Mouse (Mus musculus) stomach, postnatal 0 days (tissue): Measurements from ENCODE around the gene Med19. TPM values are rescaled to one million over a fixed set of nuclear protein-coding genes. Genes with fewer than 3 reads are reported as not detected.
A peak's percentile ranks its signal among the peaks of the same experiment; 100 is the strongest.
"Not testable (repeated sequence)": the region's sequence is repeated elsewhere in the genome, so short reads cannot be mapped to it uniquely, and the experiment has no call there.

Source experiments
- ATAC-seq: fragments of 200-750 bp; cut with Nextera tagmentation; 2 replicates; pipeline ENCODE4 v1.8.0; 2017; ENCODE audit not compliant: low FRiP score, low TSS enrichment
- DNase-seq: peaks from one replicate; pipeline ENCODE4 v3.0.0-alpha.2; 2016; ENCODE audit warnings: low spot score
- H3K27ac ChIP-seq: fragments of 300-500 bp; sonication (generic); replicated peaks from 2 replicates; pipeline ENCODE4 v1.5.1; 2014; ENCODE audit warnings: mild to moderate bottlenecking, control low read depth
- H3K27me3 ChIP-seq: fragments of 300-500 bp; sonication (generic); 2 replicates; pipeline ENCODE4 v1.6.1; 2014; ENCODE audit warnings: low read length; ENCODE audit not compliant: control insufficient read depth, insufficient read depth
- H3K36me3 ChIP-seq: fragments of 300-500 bp; sonication (generic); 2 replicates; pipeline ENCODE4 v1.6.1; 2014; ENCODE audit warnings: low read length, mixed read lengths; ENCODE audit not compliant: control insufficient read depth, insufficient read depth
- H3K4me1 ChIP-seq: fragments of 300-500 bp; sonication (generic); replicated peaks from 2 replicates; pipeline ENCODE4 v1.6.1; 2014; ENCODE audit warnings: antibody characterized with exemption; ENCODE audit not compliant: control insufficient read depth, insufficient read depth
- H3K4me2 ChIP-seq: fragments of 300-500 bp; sonication (generic); replicated peaks from 2 replicates; pipeline ENCODE4 v1.6.1; 2014; ENCODE audit warnings: low read depth, mild to moderate bottlenecking, control low read depth, moderate library complexity
- H3K4me3 ChIP-seq: fragments of 300-500 bp; sonication (generic); 2 replicates; pipeline ENCODE4 v1.5.1; 2014; ENCODE audit warnings: low read depth, low read length, control low read depth
- H3K9ac ChIP-seq: fragments of 300-500 bp; sonication (generic); 2 replicates; pipeline ENCODE4 v1.6.1; 2014; ENCODE audit warnings: mild to moderate bottlenecking, low read length, control low read depth, mixed read lengths
- H3K9me3 ChIP-seq: fragments of 300-500 bp; sonication (generic); 2 replicates; pipeline ENCODE4 v1.6.1; 2016; ENCODE audit warnings: low read length; ENCODE audit not compliant: control insufficient read depth
- CTCF ChIP-seq: IDR thresholded peaks from 2 replicates; pipeline ENCODE4 v1.5.1; 2016; ENCODE audit warnings: antibody characterized with exemption, low read depth, mild to moderate bottlenecking, moderate library complexity
- EP300 ChIP-seq: optimal IDR thresholded peaks from 2 replicates; pipeline ENCODE3; 2016; ENCODE audit warnings: antibody characterized with exemption
- WGBS: fragments of 180-500 bp; shearing (Covaris S2); extraction: QIAGEN DNeasy Blood & Tissue Kit; methylation state at CpG from one replicate; pipeline ENCODE4 v1.1.7; 2014; 5-methylcytosine and 5-hydroxymethylcytosine counted together
- polyA plus RNA-seq: library from polyadenylated mRNA; unstranded; fragments of >200 nt; fragmentation: Nextera tagmentation; extraction: Ambion mirVana; gene quantifications from 2 replicates; pipeline ENCODE4 v1.2.1, GENCODE M21; 2015

Med19 gene
- polyA plus RNA-seq, 1 experiment from 2014 or later: 18.2 TPM

DNA sequence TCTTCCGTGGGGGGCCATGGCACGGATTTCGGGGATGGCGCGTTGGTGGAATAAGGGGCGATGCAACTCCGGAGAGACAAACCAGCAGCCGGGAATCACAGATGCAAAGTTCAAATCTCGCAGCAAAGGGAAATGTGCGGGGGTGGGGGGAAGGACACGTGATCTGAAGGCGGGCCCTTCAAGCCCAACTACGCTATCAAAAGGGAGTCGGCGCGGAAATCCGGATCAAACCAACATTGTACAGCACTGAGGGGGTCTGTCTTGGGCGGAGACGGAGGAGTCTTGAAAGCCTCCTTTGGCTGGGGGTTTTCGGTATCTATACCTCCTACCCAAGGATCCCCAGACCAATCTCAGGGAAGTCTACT is 7.7 kb upstream of the Med19 start, which contains the start of gene Selenoh:
Gene Selenoh (minus strand): TSS at position 202 of the 365 bp plus-strand sequence.
- 0% methylated on average over 20 of the region's 20 CpGs for WGBS
- peak; percentile 95 for ATAC-seq

DNA sequence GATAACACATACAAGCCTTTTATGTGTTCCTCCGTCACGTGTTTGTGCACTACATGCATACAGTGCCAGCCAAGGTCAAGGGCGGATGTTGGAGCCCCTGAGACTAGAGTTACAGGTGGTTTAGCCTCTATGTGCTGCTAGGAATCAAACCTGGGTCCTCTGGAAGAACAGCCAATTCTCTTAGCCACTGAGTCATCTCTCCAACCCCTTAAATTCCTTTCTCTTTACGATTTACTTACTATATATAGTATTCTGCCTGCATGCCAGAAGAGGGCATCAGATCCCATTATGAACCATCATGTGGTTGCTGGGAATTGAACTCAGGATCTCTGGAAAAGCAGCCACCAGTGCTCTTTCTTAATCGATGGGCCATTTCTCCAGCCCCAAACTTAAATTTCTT is 6.7 kb upstream of the Med19 start:
- not testable (repeated sequence) for H3K4me1 ChIP-seq, H3K4me3 ChIP-seq, DNase-seq, H3K27me3 ChIP-seq, H3K4me2 ChIP-seq, H3K9ac ChIP-seq, H3K9me3 ChIP-seq, H3K27ac ChIP-seq, ATAC-seq
- peaks cover 10% of the 10 kb centered on the region for H3K36me3 ChIP-seq
- WGBS: 63% methylated on average over 4 of the region's 5 CpGs

More for the DNA sequence above, 7.7 kb upstream of the Med19 start, which contains the start of gene Selenoh:
- no peaks in the 10 kb centered on the region for H3K9me3 ChIP-seq
- no peak for TF ChIP-seq CTCF
- peak; percentile 24 for TF ChIP-seq EP300
- peak; percentile 91 for DNase-seq
- H3K4me2 ChIP-seq: peak within 1 kb of the TSS; percentile 68
- H3K9ac ChIP-seq: peak within 1 kb of the TSS; percentile 90
- H3K4me3 ChIP-seq: peak within 1 kb of the TSS; percentile 97
- peak within 1 kb of the TSS; percentile 88 for H3K27ac ChIP-seq
- no peaks in the 10 kb centered on the region for H3K4me1 ChIP-seq
- peaks cover 10% of the 10 kb centered on the region for H3K36me3 ChIP-seq
- no peaks in the 10 kb centered on the region for H3K27me3 ChIP-seq

DNA sequence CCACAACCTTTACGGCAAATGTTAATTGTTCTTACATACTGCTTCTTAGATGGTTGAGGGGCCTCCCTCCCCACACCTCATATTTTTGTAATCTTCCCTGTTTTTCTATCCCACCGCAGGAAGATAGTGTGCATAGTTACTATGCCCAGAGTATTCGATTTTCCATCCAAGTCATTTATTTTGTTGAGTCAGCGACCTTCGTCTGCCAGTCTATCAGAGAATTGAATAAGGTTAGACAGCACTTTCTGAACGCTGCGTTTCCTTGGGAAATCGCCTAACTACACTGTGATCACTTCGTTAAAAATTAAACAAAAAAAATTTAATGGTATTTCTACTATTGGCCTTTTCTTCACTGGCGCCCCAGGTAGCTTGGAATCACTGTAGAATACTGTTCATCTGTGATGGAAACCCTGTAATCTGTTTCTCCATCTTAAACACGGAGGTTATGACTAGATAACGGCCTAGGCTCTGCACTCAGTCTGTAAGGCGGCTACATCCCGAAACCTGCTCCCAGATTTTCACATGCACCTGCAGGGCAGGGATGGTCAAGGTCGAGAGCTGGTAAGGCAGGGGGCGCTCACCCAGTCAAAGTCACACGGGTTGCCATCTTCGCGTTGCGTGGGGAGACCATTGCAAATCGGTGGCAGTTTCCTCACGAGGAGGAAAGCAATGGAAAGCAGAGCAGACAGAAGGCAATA is 783 bp upstream of the Med19 start:
- TF ChIP-seq CTCF (peak; percentile 73), EP300 (no peak)
- ATAC-seq (peak; percentile 27; the same call in 1 of the 2 replicates), DNase-seq (no peak)
- H3K27me3 ChIP-seq: no peaks in the 10 kb centered on the region
- H3K36me3 ChIP-seq: peaks cover 10% of the 10 kb centered on the region
- no peaks in the 10 kb centered on the region for H3K9me3 ChIP-seq
- H3K27ac ChIP-seq: 0 out of 2 replicates have a peak overlapping the region, but pooled peaks have one; percentile 35
- peak overlapping the region; percentile 52 for H3K4me3 ChIP-seq
- peak overlapping the region; percentile 65 for H3K9ac ChIP-seq
- H3K4me2 ChIP-seq: peak overlapping the region; percentile 67
- no peaks in the 10 kb centered on the region for H3K4me1 ChIP-seq
- WGBS: 5% methylated on average over 22 of the region's 22 CpGs

DNA sequence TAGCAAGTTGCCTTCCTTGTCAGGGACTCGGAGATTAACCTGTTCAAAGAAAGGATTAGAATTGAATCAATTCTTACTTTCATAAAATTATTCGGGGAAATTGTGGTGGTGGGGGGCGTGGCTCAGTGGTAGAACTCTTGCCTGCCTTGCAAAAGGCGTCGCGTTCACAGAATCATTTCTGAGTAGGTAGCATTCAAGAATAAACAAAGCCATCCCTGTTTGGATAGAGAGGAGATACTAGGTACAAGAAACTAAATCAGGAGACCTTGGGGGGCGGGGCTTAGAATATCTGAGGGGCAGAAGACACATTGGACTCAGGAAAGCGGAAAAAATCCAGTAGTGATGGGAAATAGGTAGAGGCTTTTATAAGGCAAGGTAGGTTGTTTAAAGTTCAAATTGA is 814 bp downstream of the Med19 start, which contains the start of gene Tmx2:
Gene Tmx2 (minus strand): TSS at position 125 of the 400 bp plus-strand sequence.
- Histone ChIP-seq H3K4me1 (no peaks in the 10 kb centered on the region), H3K9me3 (no peaks in the 10 kb centered on the region), H3K27ac (peak within 1 kb of the TSS; percentile 88), H3K36me3 (peaks cover 8% of the 10 kb centered on the region), H3K27me3 (no peaks in the 10 kb centered on the region), H3K9ac (peak within 1 kb of the TSS; percentile 85), H3K4me3 (peak within 1 kb of the TSS; percentile 90), H3K4me2 (peak within 1 kb of the TSS; percentile 92)
- DNase-seq: no peak
- ATAC-seq: no peak
- 12% methylated on average over 8 of the region's 8 CpGs for WGBS
- TF ChIP-seq EP300 (no peak), CTCF (no peak)

DNA sequence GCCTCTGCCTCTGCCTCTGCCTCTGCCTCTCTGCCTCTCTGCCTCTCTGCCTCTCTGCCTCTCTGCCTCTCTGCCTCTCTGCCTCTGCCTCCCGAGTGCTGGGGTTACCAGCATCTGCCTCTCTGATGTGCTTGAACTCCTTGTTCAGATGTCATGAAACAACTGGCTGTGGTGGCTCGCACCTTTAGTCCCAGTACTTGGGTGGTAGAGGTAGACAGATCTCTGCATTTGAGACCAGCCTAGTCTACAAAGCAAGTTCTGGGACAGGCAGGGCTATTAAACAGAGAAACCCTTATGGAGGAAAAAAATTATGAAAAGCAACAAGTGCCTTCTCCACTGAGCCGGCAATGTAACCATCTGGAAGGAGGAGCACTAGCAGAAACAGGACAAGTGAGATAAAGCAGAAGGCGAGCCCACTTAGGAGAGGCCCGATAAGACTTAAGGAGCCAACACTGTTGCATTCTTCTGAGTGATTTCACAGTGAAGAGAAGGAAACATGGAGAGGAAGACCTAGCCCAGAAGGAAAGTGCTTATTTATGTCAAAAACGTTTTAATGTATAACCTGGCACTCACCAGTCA is 4.5 kb downstream of the Med19 start:
- H3K27ac ChIP-seq: no peak overlapping the region
- H3K9me3 ChIP-seq: no peaks in the 10 kb centered on the region
- no peak overlapping the region for H3K9ac ChIP-seq
- H3K36me3 ChIP-seq: peaks cover 13% of the 10 kb centered on the region
- ATAC-seq: no peak
- no peaks in the 10 kb centered on the region for H3K27me3 ChIP-seq
- WGBS: 64% methylated on average over 6 of the region's 6 CpGs
- TF ChIP-seq CTCF (no peak), EP300 (no peak)
- no peaks in the 10 kb centered on the region for H3K4me1 ChIP-seq
- H3K4me3 ChIP-seq: no peak overlapping the region
- no peak overlapping the region for H3K4me2 ChIP-seq
- no peak for DNase-seq
